Comparison of ENCODE assay signal across 8 mouse cellular contexts in the genomic region with DNA sequence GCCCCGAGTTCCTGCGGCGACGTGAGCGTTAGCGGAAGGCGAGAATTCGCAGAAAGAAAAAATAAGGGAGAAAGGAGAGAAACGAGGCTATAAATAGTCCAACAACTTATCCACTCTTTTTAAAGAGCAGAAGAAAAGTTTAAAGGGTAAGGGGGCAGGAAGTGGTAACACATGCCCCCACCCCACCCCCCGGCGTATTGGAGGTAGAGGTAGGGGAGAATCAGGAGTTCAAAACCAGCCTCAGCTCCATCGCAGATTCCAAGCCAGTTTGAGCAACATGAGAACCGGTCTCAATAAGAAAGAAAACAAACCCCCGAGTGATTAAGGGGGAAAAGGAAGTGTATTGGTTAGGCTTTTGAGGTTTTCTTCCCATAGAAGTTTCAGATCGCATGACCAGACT. TPM values are rescaled to one million over a fixed set of nuclear protein-coding genes. Genes with fewer than 3 reads are reported as not detected.
DNase-seq lines count a peak whose midpoint lies in the region; ATAC-seq and TF ChIP-seq lines count a peak whose summit lies in the region.

No protein-coding gene starts in this region.

- no peaks in the 10 kb centered on the region for H3K36me3 ChIP-seq in kidney, adult 2 months (ENCODE audit: control insufficient read depth, insufficient read depth, low read length)
- H3K36me3 ChIP-seq in G1E (replicated peaks), result peaks cover 52% of the 10 kb centered on the region
- H3K36me3 ChIP-seq in forebrain, embryonic 12.5 days (replicated peaks), result peaks cover 23% of the 10 kb centered on the region
- peaks cover 17% of the 10 kb centered on the region for H3K36me3 ChIP-seq in liver, postnatal 0 days (replicated peaks; ENCODE audit: insufficient read depth, low read length)

- WGBS in kidney, adult 2 months, result 8% methylated on average over 15 of the region's 15 CpGs
- 15% methylated on average over 15 of the region's 15 CpGs for WGBS in forebrain, embryonic 12.5 days
- 5% methylated on average over 15 of the region's 15 CpGs for WGBS in liver, postnatal 0 days (ENCODE audit: insufficient replicate concordance)

- peak overlapping the region; percentile 90 for H3K4me2 ChIP-seq in forebrain, embryonic 12.5 days
- peak overlapping the region; percentile 79 for H3K4me2 ChIP-seq in liver, postnatal 0 days (ENCODE audit: low read depth, low read length)

- ATAC-seq in G1E (ENCODE audit: extremely low read depth, insufficient number of reproducible peaks, low FRiP score, poor library complexity, severe bottlenecking), result no peak
- ATAC-seq in forebrain, embryonic 12.5 days (ENCODE audit: low FRiP score), result no peak
- ATAC-seq in liver, postnatal 0 days, result no peak

- TF ChIP-seq POLR2A in kidney, adult 2 months (IDR thresholded peaks at IDR 0.05; ENCODE audit: low read depth, low read length), result no peak

- H3K4me1 ChIP-seq in kidney, adult 2 months (ENCODE audit: control insufficient read depth, insufficient read depth, low read length), result 0 out of 2 replicates have a peak, but pooled peaks cover 5% of the 10 kb centered on the region
- peaks cover 48% of the 10 kb centered on the region for H3K4me1 ChIP-seq in G1E (ENCODE audit: insufficient read depth, low read depth, low read length)
- H3K4me1 ChIP-seq in forebrain, embryonic 12.5 days, result peaks cover 17% of the 10 kb centered on the region
- peaks cover 20% of the 10 kb centered on the region for H3K4me1 ChIP-seq in liver, postnatal 0 days (ENCODE audit: insufficient read depth)

- H3K9me3 ChIP-seq in G1E (replicated peaks), result no peaks in the 10 kb centered on the region; the same call in 1 of the 2 replicates
- no peaks in the 10 kb centered on the region for H3K9me3 ChIP-seq in forebrain, embryonic 12.5 days
- H3K9me3 ChIP-seq in liver, postnatal 0 days (ENCODE audit: low read length), result no peaks in the 10 kb centered on the region

- H3K4me3 ChIP-seq in kidney, adult 2 months (ENCODE audit: insufficient read depth, low read depth, low read length), result peak overlapping the region; percentile 100
- peak overlapping the region; percentile 84 for H3K4me3 ChIP-seq in G1E (ENCODE audit: low read depth, low read length)
- H3K4me3 ChIP-seq in forebrain, embryonic 12.5 days (replicated peaks), result peak overlapping the region; percentile 81
- peak overlapping the region; percentile 80 for H3K4me3 ChIP-seq in liver, postnatal 0 days (ENCODE audit: low read depth, low read length)

- DNase-seq in kidney, adult 2 months, result no peak
- no peak for DNase-seq in kidney, postnatal 4 days
- no peak for DNase-seq in G1E (ENCODE audit: low spot score)
- no peak for DNase-seq in liver, postnatal 0 days
- no peak for DNase-seq in frontal cortex, postnatal 36 days (ENCODE audit: low spot score in 2 of 2)
- DNase-seq in cerebellum, postnatal 4 days (ENCODE audit: low spot score in 2 of 2), result no peak
- DNase-seq in kidney, adult 11 months, result no peak

- H3K9ac ChIP-seq in forebrain, embryonic 12.5 days, result peak overlapping the region; percentile 87
- H3K9ac ChIP-seq in liver, postnatal 0 days (replicated peaks), result peak overlapping the region; percentile 76

- peak overlapping the region; percentile 95 for H3K27ac ChIP-seq in kidney, adult 2 months (ENCODE audit: insufficient read depth, low read depth, low read length)
- H3K27ac ChIP-seq in forebrain, embryonic 12.5 days, result peak overlapping the region; percentile 90
- H3K27ac ChIP-seq in liver, postnatal 0 days (ENCODE audit: low read depth), result peak overlapping the region; percentile 90

- H3K27me3 ChIP-seq in kidney, adult 2 months (replicated peaks; ENCODE audit: control insufficient read depth, insufficient read depth, low read length), result no peaks in the 10 kb centered on the region
- H3K27me3 ChIP-seq in G1E (ENCODE audit: insufficient read depth, low read length), result no peaks in the 10 kb centered on the region
- peaks cover 3% of the 10 kb centered on the region; the same call in 1 of the 2 replicates for H3K27me3 ChIP-seq in forebrain, embryonic 12.5 days
- no peaks in the 10 kb centered on the region for H3K27me3 ChIP-seq in liver, postnatal 0 days (ENCODE audit: insufficient read depth, low read length)

- no peak for TF ChIP-seq EP300 in liver, postnatal 0 days (IDR thresholded peaks at IDR 0.05; ENCODE audit: low read depth)

- TF ChIP-seq CTCF in kidney, adult 2 months (conservative IDR thresholded peaks at IDR 0.05; ENCODE audit: insufficient read depth, insufficient read length, low read depth, low read length), result no peak
- no peak for TF ChIP-seq CTCF in G1E (IDR thresholded peaks at IDR 0.05; ENCODE audit: low read depth, low read length)
- TF ChIP-seq CTCF in liver, postnatal 0 days (IDR thresholded peaks at IDR 0.05; ENCODE audit: low read depth), result no peak

RNA-seq across cellular contexts. Expression of a gene that starts 0.4 kb away (rescaled TPM):
- polyA plus RNA-seq in kidney, adult 2 months (2012; rRNA removed), result 268 and 276 TPM in 2 replicates
- total RNA-seq in G1E (2014; fragmentation: Nextera tagmentation), result 123 and 194 TPM in 2 replicates
- 62.2 and 65.5 TPM in 2 replicates for total RNA-seq in G1E (2017)
- 59.2 and 79.0 TPM in 2 replicates for polyA plus RNA-seq in G1E (2012)
- 104 and 110 TPM in 2 replicates for polyA plus RNA-seq in forebrain, embryonic 12.5 days (2016; fragmentation: Nextera tagmentation; extraction: Ambion mirVana)
- polyA plus RNA-seq in liver, postnatal 0 days (2015; fragmentation: Nextera tagmentation; extraction: Ambion mirVana), result 61.0 TPM in 2 replicates

RNA-seq across cellular contexts. Expression of a gene that starts 30.7 kb away (rescaled TPM):
- polyA plus RNA-seq in kidney, adult 2 months (2012; rRNA removed), result 0.95 and 0.99 TPM in 2 replicates
- total RNA-seq in G1E (2014; fragmentation: Nextera tagmentation), result not detected in 2 replicates
- total RNA-seq in G1E (2017), result not detected in 2 replicates
- not detected in 2 replicates for polyA plus RNA-seq in G1E (2012)
- 6.9 and 8.2 TPM in 2 replicates for polyA plus RNA-seq in forebrain, embryonic 12.5 days (2016; fragmentation: Nextera tagmentation; extraction: Ambion mirVana)
- polyA plus RNA-seq in liver, postnatal 0 days (2015; fragmentation: Nextera tagmentation; extraction: Ambion mirVana), result 0.07 and 0.15 TPM in 2 replicates

RNA-seq across cellular contexts. Expression of a gene that starts 34.6 kb away (rescaled TPM):
- 402 and 403 TPM in 2 replicates for polyA plus RNA-seq in kidney, adult 2 months (2012; rRNA removed)
- total RNA-seq in G1E (2014; fragmentation: Nextera tagmentation) (167 and 180 TPM in 2 replicates), G1E (2017) (86.5 and 99.2 TPM in 2 replicates)
- 269 and 293 TPM in 2 replicates for polyA plus RNA-seq in G1E (2012)
- polyA plus RNA-seq in forebrain, embryonic 12.5 days (2016; fragmentation: Nextera tagmentation; extraction: Ambion mirVana), result 445 and 449 TPM in 2 replicates
- 119 and 136 TPM in 2 replicates for polyA plus RNA-seq in liver, postnatal 0 days (2015; fragmentation: Nextera tagmentation; extraction: Ambion mirVana)

RNA-seq across cellular contexts. Expression of a gene that starts 43.2 kb away (rescaled TPM):
- 37.8 and 45.7 TPM in 2 replicates for polyA plus RNA-seq in kidney, adult 2 months (2012; rRNA removed)
- 71.2 and 79.6 TPM in 2 replicates for total RNA-seq in G1E (2014; fragmentation: Nextera tagmentation)
- 22.9 and 25.7 TPM in 2 replicates for total RNA-seq in G1E (2017)
- polyA plus RNA-seq in G1E (2012), result 51.7 and 52.8 TPM in 2 replicates
- polyA plus RNA-seq in forebrain, embryonic 12.5 days (2016; fragmentation: Nextera tagmentation; extraction: Ambion mirVana), result 16.7 and 19.1 TPM in 2 replicates
- 3.3 and 3.5 TPM in 2 replicates for polyA plus RNA-seq in liver, postnatal 0 days (2015; fragmentation: Nextera tagmentation; extraction: Ambion mirVana)

RNA-seq across cellular contexts. Expression of a gene that starts 45.8 kb away (rescaled TPM):
- 1,732 and 2,839 TPM in 2 replicates for polyA plus RNA-seq in kidney, adult 2 months (2012; rRNA removed)
- 5.6 and 6.3 TPM in 2 replicates for total RNA-seq in G1E (2014; fragmentation: Nextera tagmentation)
- 84.9 and 86.4 TPM in 2 replicates for total RNA-seq in G1E (2017)
- 34.1 and 43.1 TPM in 2 replicates for polyA plus RNA-seq in G1E (2012)
- 516 and 526 TPM in 2 replicates for polyA plus RNA-seq in forebrain, embryonic 12.5 days (2016; fragmentation: Nextera tagmentation; extraction: Ambion mirVana)
- polyA plus RNA-seq in liver, postnatal 0 days (2015; fragmentation: Nextera tagmentation; extraction: Ambion mirVana), result 116 and 145 TPM in 2 replicates
